Mouse (Mus musculus): Measurements from ENCODE around the gene Hcrt. TPM values are rescaled to one million over a fixed set of nuclear protein-coding genes. Genes with fewer than 3 reads are reported as not detected.

Hcrt gene
- not detected for total RNA-seq (2022)

- DNase-seq (ENCODE audit: low spot score): no peak
Measured at GRCm38 (mm10) chr11:100762831-100763230, at the start of gene Hcrt. Hcrt (minus strand) TSS chr11:100762931.

DNA sequence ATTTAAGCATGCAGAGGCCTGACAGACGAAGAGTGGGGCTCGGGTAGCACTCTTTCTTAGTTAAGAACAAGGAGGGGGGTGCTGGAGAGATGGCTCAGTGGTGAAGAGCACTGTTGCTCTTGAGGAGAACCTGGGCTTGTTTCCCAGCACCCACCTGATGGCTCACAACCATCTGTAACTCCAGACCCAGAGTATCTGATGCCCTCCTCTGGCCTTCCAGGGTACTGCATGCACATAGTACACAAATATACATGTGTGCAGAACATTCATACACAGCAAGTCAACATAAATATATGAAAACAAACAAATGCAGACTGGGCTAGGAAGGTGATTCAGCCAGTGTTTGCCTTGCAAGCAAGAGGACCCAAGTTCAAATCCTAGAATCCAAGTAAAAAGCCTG lies 48.4 kb upstream of the Hcrt start:
- no peak for DNase-seq (ENCODE audit: low spot score)

DNA sequence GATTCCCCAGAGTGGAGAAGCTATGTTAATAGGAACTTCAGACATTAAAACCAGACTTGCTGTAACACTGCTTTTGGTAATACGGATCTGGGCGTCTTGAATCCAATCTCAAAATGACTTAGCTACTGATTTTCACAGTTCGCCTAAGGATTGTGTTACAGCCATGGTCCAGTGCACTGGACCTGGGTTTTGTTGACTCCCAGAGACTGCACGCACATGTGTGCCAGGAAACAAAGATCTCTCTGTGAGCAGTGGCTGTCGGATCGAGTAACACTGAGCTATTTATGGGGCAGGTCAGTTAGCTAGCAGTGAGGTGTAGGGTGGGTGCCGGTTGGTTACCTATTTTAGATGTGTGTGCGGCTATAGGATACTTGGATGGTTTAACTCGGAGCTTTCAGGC lies 47.8 kb upstream of the Hcrt start:
- DNase-seq (ENCODE audit: low spot score): no peak

- DNase-seq (ENCODE audit: low spot score): no peak
Measured at GRCm38 (mm10) chr11:100806380-100807305, 43.9 kb upstream of the Hcrt start.

- DNase-seq (ENCODE audit: low spot score): no peak
Measured at GRCm38 (mm10) chr11:100805535-100805934, 42.8 kb upstream of the Hcrt start.

DNA sequence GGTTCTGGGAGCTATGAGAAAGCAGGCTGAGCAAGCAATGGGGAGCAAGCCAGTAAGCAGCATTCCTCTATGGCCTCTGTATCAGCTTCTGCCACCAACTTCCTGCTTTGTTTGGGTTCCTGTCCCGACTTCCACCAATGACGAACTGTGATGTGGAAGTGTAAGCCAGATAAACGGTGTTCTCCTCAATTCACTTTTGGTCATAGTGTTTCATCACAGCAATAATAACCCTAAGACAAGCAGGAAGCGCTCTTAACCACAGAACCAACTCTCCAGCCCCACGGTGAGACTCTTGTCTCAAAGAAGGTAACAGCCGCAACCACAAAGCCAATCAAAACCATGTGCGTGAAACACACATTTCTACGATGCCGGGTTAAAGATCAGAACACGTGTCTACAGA lies 41.7 kb upstream of the Hcrt start:
- no peak for DNase-seq (ENCODE audit: low spot score)

GRCm38 (mm10) chr11:100799426-100799825 lies 36.7 kb upstream of the Hcrt start:
- no peak for DNase-seq (ENCODE audit: low spot score)

DNA sequence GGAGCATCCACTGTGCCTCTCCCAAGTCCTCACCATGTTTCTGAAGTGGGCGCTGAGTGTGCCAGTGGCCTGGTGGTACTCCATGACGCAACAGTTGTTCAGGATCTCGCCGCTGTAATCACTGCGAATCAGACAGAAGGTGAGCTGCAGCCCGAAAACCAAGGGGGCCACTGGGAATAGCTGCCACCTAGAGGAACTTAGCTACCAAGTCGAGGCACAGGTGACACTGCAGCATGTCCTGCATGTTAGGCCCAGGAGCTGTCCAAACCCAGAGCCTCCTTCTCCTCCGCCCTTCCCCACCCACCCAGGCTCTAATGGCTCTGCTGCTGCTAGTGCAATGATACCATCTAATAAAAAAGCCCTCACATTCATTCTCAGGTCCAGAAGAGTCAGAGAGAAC lies 33.9 kb upstream of the Hcrt start:
- no peak for DNase-seq (ENCODE audit: low spot score)

DNA sequence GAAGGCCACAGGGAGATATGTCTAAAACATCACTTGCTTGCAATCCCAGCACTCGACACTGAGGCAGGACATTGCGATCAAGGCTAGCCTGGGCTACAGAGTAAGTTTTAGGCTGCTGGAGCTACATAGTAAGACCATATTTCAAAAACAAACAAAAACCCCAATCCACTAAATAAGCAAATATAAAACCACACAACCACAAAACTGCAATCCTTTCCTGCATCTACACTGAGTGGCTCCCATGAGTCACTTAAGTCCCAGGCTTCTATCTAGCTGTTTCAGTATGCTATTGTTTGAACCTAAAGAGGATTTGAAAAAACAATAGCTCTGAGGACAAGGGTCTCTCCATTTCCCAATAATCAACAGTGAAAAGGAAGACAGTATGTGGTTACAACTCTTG lies 32.7 kb upstream of the Hcrt start:
- no peak for DNase-seq (ENCODE audit: low spot score)

GRCm38 (mm10) chr11:100791457-100792049 lies 28.8 kb upstream of the Hcrt start:
- DNase-seq (ENCODE audit: low spot score): peak; percentile 72

GRCm38 (mm10) chr11:100790644-100791043 lies 27.9 kb upstream of the Hcrt start:
- DNase-seq (ENCODE audit: low spot score): peak; percentile 68

- no peak for DNase-seq (ENCODE audit: low spot score)
Measured at GRCm38 (mm10) chr11:100789702-100790101, 27.0 kb upstream of the Hcrt start.

DNA sequence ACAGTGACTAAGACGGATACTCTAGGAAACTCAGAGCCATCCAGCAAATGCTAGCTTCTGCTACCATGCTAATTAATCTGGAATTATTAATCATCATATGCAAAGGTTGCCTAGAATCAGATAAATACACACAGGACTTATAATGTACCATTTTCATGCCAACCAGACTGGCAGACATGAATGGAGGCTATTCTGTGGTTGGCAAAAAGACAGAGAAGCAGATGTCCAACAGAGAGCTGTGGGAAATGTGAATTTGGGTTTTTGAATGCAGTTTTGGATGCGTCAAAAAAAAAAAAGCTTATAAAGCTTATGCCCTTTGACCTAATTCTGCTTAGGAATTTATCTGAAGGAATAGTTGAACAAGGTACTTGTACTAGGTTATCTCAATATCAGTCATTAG lies 23.0 kb upstream of the Hcrt start:
- no peak for DNase-seq (ENCODE audit: low spot score)

DNA sequence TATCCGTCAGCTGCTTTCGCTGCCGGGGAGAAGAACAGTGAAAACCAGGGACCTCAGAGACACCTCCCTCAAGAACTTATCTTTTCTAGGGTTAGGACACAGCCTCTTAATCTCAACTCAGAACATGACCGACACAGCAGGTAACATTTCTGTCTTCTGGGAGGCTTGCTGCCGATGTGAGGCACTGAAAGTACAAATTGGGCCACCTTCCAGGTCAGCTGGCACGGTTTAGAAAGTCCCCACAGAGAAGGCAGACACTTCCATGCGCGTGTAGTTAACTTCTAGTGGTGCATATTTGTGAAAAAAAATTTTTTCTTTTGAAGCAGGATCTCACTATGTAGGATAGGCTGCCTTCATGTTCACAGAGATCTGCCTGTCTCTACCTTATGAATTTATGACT lies 21.6 kb upstream of the Hcrt start:
- DNase-seq (ENCODE audit: low spot score): no peak

GRCm38 (mm10) chr11:100782568-100782967 lies 19.8 kb upstream of the Hcrt start:
- no peak for DNase-seq (ENCODE audit: low spot score)

DNA sequence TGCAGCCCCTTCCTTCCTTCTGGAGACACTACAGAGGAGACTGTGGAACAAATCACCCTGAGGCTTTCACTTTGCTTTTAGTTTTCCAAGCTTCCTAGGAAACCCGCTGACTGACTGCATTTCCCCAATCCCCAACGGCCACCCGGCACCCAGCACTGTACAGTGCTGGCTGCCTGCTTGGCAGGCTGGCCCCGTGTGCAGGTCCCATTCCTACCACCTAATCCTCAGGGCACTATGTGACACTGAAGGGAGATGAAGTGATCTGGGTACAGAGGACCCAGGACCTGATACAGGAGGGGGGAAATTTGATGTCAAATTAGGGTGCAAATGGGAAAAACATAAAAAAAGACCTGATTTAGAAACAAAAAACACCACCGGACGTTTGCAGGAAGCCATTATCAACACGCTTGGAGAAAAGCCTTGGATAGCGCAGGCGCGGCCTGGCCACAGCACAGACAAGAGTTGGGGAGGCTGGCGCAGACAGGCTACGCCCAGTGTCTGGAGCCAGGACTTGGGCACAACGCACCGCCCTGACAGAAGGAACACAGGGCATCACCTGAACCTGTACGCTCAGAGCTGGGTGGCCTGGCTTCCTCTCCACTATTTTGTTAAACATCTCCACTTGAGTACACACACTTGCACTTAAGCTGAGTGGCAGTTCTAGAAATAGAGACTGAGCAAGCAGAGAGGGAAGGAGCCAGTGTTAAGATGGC lies 19.2 kb upstream of the Hcrt start:
- no peak for DNase-seq (ENCODE audit: low spot score)

DNA sequence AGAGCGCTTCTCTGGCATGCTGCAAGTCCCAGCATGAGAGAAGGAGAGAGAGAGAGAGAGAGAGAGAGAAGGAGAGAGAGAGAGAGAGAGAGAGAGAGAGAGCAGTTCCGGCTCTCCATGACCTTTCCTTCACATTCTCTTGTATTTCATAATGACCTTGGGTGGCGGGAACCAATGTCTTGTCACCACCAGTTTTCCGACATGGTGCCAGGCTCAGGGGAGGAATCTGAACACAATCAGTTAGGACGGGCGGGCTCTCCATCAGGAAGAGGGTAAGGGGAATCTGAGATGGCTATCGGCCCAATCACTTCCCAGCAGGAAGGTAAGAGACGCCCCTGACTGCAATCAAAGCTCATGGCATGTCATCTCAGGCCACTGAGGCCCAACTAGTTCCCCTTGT lies 17.5 kb upstream of the Hcrt start:
- DNase-seq (ENCODE audit: low spot score): no peak

DNA sequence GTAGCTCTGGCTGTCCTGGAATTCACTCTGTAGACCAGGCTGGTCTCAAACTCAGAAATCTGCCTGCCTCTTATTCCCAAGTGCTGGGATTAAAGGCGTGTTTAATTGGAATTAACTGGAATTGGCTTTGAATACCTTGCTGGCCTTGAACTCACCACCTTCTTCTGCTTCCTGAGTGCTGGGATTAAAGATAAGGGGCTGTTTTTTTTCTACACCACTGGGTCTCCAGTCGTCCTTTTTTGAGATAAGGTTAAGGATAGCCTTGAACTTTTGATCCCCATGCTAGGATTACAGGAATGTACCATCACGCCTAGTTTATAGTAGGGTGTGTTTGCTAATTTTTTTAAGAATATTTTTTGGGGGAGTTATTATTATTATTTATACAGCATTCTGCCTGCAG lies 15.3 kb upstream of the Hcrt start:
- DNase-seq (ENCODE audit: low spot score): no peak

GRCm38 (mm10) chr11:100775921-100776320 lies 13.2 kb upstream of the Hcrt start:
- DNase-seq (ENCODE audit: low spot score): no peak

DNA sequence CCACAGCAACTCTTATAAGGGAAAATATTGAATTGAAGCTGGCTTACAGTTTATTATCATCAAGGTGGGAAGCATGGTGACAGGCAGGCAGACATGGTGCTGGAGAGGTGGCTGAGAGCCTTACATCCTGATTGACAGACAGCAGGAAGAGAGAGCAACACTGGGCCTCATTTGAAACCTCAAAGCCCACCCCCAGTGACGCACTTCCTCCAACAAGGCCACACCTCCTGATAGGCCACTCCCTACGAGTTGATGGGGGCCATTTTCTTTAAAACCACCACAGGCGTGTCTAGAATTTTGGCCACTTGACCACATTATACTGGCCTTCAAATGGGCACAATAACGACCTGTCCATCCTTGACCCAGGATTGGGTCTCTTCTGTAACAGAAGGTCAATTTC lies 11.5 kb upstream of the Hcrt start:
- DNase-seq (ENCODE audit: low spot score): no peak

GRCm38 (mm10) chr11:100770646-100771408 lies 8.1 kb upstream of the Hcrt start, which contains the start of gene Ghdc:
Ghdc (minus strand) TSS chr11:100770957.
- DNase-seq (ENCODE audit: low spot score): peak; percentile 93

DNA sequence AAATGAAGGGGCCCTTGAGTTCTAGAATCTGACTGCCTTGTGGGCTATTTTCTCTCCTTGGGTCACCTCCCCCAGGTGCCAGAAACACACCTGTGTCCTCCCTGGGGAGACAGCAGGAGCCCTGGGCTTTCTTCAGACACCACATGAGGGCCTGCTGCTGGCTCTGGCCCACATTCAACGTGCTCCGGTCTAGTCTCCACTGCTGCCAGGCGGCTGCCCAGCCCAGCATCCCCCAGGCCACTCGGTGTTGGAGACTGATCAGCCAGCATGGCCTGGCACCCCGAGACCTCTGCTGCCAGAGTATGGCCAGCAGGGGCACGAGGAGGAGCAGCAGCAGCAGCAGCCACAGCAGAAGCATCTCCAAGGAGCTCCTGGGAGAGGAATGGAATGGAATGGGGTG lies 7.2 kb upstream of the Hcrt start:
- no peak for DNase-seq (ENCODE audit: low spot score)
